Mouse (Mus musculus) ES-E14 (cell line): ENCODE measurements around the gene Efcab10. TPM values are rescaled to one million over a fixed set of nuclear protein-coding genes. Genes with fewer than 3 reads are reported as not detected.

Experiments
- DNase-seq: peaks from one replicate; pipeline ENCODE4 v3.0.0-alpha.2; 2013; ENCODE audit warnings: low read depth, low spot score
- H3K27ac ChIP-seq: 2 replicates; pipeline ENCODE4 v1.5.1; 2012; ENCODE audit warnings: low read depth, mild to moderate bottlenecking, low read length, moderate library complexity, mixed read lengths; ENCODE audit not compliant: poor library complexity, insufficient read depth, severe bottlenecking
- H3K36me3 ChIP-seq: 2 replicates; pipeline ENCODE4 v1.6.1; 2012; ENCODE audit warnings: mild to moderate bottlenecking, low read length, moderate library complexity, mixed read lengths; ENCODE audit not compliant: control insufficient read depth, poor library complexity, insufficient read depth, severe bottlenecking
- H3K4me1 ChIP-seq, 2 experiments: fragments of 150-350 bp in 1 of 2; sonication (generic) in 1 of 2; 2 replicates each; pipeline ENCODE4 v1.6.1; 2012; ENCODE audit warnings: low read length in 2 of 2, mild to moderate bottlenecking in 1 of 2, mixed read lengths in 1 of 2; ENCODE audit not compliant: control insufficient read depth in 2 of 2, insufficient read depth in 2 of 2, poor library complexity in 1 of 2
- H3K4me3 ChIP-seq, 2 experiments: fragments of 150-350 bp in 1 of 2; sonication (generic) in 1 of 2; 2 replicates each; pipeline ENCODE4 v1.5.1; 2012; ENCODE audit warnings: low read length in 2 of 2, low read depth in 1 of 2, mild to moderate bottlenecking in 1 of 2, mixed read lengths in 1 of 2; ENCODE audit not compliant: insufficient read depth in 1 of 2, poor library complexity in 1 of 2, severe bottlenecking in 1 of 2
- H3K9ac ChIP-seq: 2 replicates; pipeline ENCODE4 v1.6.1; 2012; ENCODE audit warnings: low read depth, mild to moderate bottlenecking, low read length, mixed read lengths; ENCODE audit not compliant: poor library complexity, insufficient read depth, severe bottlenecking
- H3K9me3 ChIP-seq: fragments of 150-350 bp; sonication (generic); 2 replicates; pipeline ENCODE4 v1.6.1; 2012; ENCODE audit warnings: low read depth, mild to moderate bottlenecking, low read length; ENCODE audit not compliant: control insufficient read depth, insufficient read depth
- CHD2 ChIP-seq: IDR thresholded peaks from 2 replicates; pipeline ENCODE4 v1.6.1; 2014; ENCODE audit warnings: mild to moderate bottlenecking, low read depth, low read length, inconsistent platforms
- HCFC1 ChIP-seq: IDR thresholded peaks from 2 replicates; pipeline ENCODE4 v1.6.1; 2012; ENCODE audit warnings: low read length, inconsistent platforms, borderline replicate concordance; ENCODE audit not compliant: insufficient read depth
- MAFK ChIP-seq: IDR thresholded peaks from 2 replicates; pipeline ENCODE4 v1.6.1; 2014; ENCODE audit warnings: mild to moderate bottlenecking, low read depth, low read length, inconsistent platforms; ENCODE audit not compliant: insufficient read depth
- ZC3H11A ChIP-seq: IDR thresholded peaks from 2 replicates; pipeline ENCODE4 v1.6.1; 2012; ENCODE audit warnings: low read depth, mild to moderate bottlenecking, inconsistent platforms, low read length, borderline replicate concordance
- ZNF384 ChIP-seq: IDR thresholded peaks from 2 replicates; pipeline ENCODE4 v1.6.1; 2012; ENCODE audit warnings: low read depth, low read length, inconsistent platforms
- in situ Hi-C, 2 experiments: fragments of 600-800 bp; cut with MboI; formaldehyde crosslinking; loops; one replicate each; pipeline ENCODE4 v1.15.1; 2025; ENCODE audit warnings: low sequenced_read_pairs in 2 of 2, inconsistent platforms in 1 of 2; ENCODE audit not compliant: unreplicated experiment in 2 of 2
- total RNA-seq: library from RNA; depleted of rRNA; stranded (reverse); fragments of 300-350 nt; gene quantifications from 2 replicates; pipeline ENCODE4 v1.2.3, GENCODE M21; 2012

Efcab10 gene
- total RNA-seq, 1 experiment = not detected

- no peak overlapping the region for H3K9ac ChIP-seq
- no peak for DNase-seq
- in situ Hi-C loops = no loop called here
- peaks cover 0 to 2% of the 10 kb centered on the region in 2 experiments; a peak in 1 of 4 replicates for H3K4me1 ChIP-seq
- H3K27ac ChIP-seq = no peak overlapping the region
- H3K36me3 ChIP-seq = no peaks in the 10 kb centered on the region
- no peaks in the 10 kb centered on the region for H3K9me3 ChIP-seq
- no peak for TF ChIP-seq CHD2
- TF ChIP-seq ZC3H11A = no peak
- TF ChIP-seq MAFK = no peak
- no peak for TF ChIP-seq HCFC1
- no peak for TF ChIP-seq ZNF384
- H3K4me3 ChIP-seq = no peak overlapping the region
These were observed 3.7 kb upstream of the Efcab10 start for GRCm38 (mm10) chr12:33390844-33391560.

GRCm38 (mm10) chr12:33403265-33403693 lies 8.6 kb downstream of the Efcab10 start:
- H3K4me3 ChIP-seq = no peak overlapping the region
- H3K4me1 ChIP-seq = no peaks in the 10 kb centered on the region
- H3K9me3 ChIP-seq = no peaks in the 10 kb centered on the region
- no peak overlapping the region for H3K27ac ChIP-seq
- H3K36me3 ChIP-seq = no peaks in the 10 kb centered on the region
- in situ Hi-C loops = no loop called here
- DNase-seq = no peak
- TF ChIP-seq ZNF384 (no peak), ZC3H11A (no peak), HCFC1 (no peak), CHD2 (no peak), MAFK (no peak)
- no peak overlapping the region for H3K9ac ChIP-seq

GRCm38 (mm10) chr12:33404996-33405395 lies 10.3 kb downstream of the Efcab10 start:
- Histone ChIP-seq H3K4me3 (no peak overlapping the region), H3K4me1 (no peaks in the 10 kb centered on the region), H3K9me3 (no peaks in the 10 kb centered on the region), H3K27ac (no peak overlapping the region), H3K9ac (no peak overlapping the region), H3K36me3 (no peaks in the 10 kb centered on the region)
- TF ChIP-seq CHD2 = no peak
- TF ChIP-seq HCFC1 = no peak
- TF ChIP-seq ZC3H11A = no peak
- TF ChIP-seq ZNF384 = no peak
- no peak for TF ChIP-seq MAFK
- in situ Hi-C loops = no loop called here
- no peak for DNase-seq

- no peak for DNase-seq
- TF ChIP-seq MAFK = no peak
- Histone ChIP-seq H3K9ac (no peak overlapping the region), H3K4me3 (no peak overlapping the region), H3K27ac (no peak overlapping the region), H3K36me3 (no peaks in the 10 kb centered on the region), H3K9me3 (no peaks in the 10 kb centered on the region), H3K4me1 (no peaks in the 10 kb centered on the region)
- in situ Hi-C loops = no loop called here
These were observed 10.9 kb downstream of the Efcab10 start for GRCm38 (mm10) chr12:33405398-33406026.

- Histone ChIP-seq H3K27ac (no peak overlapping the region), H3K9me3 (no peaks in the 10 kb centered on the region), H3K9ac (no peak overlapping the region), H3K4me1 (no peaks in the 10 kb centered on the region), H3K36me3 (no peaks in the 10 kb centered on the region), H3K4me3 (no peak overlapping the region)
- TF ChIP-seq MAFK (no peak), CHD2 (no peak), ZC3H11A (no peak), HCFC1 (no peak), ZNF384 (no peak)
- DNase-seq = no peak
- in situ Hi-C loops = no loop called here
These were observed 17.0 kb downstream of the Efcab10 start for GRCm38 (mm10) chr12:33411580-33412151.
